Mouse (Mus musculus) adrenal gland, adult 8-10 months (tissue): Measurements from ENCODE around the gene Cask. TPM values are rescaled to one million over a fixed set of nuclear protein-coding genes. Genes with fewer than 3 reads are reported as not detected.
"Not testable (repeated sequence)": the region's sequence is repeated elsewhere in the genome, so short reads cannot be mapped to it uniquely, and the experiment has no call there.

Experiments used
- DNase-seq: peaks from one replicate; pipeline ENCODE4 v3.0.0; 2022
- total RNA-seq, 4 experiments: library from RNA; stranded (reverse); gene quantifications; 2 replicates each; pipeline ENCODE4 v1.2.4; 2022

Cask gene
- 10 to 100 TPM; 28.9 to 38.3 (median 33.7) TPM for total RNA-seq

- DNase-seq, result peak; percentile 9
Observed at GRCm38 (mm10) chrX:13851285-13851684, at the start of gene Cask. TSS of gene Cask (minus strand) at chrX:13851367.

- DNase-seq, result no peak
Observed at GRCm38 (mm10) chrX:13889976-13890375, 38.8 kb upstream of the Cask start.

GRCm38 (mm10) chrX:13884348-13884747 lies 33.2 kb upstream of the Cask start:
- DNase-seq, result no peak

GRCm38 (mm10) chrX:13881969-13882368 lies 30.8 kb upstream of the Cask start:
- DNase-seq, result no peak

- DNase-seq, result no peak
Observed at GRCm38 (mm10) chrX:13860145-13860544, 9.0 kb upstream of the Cask start.

DNA sequence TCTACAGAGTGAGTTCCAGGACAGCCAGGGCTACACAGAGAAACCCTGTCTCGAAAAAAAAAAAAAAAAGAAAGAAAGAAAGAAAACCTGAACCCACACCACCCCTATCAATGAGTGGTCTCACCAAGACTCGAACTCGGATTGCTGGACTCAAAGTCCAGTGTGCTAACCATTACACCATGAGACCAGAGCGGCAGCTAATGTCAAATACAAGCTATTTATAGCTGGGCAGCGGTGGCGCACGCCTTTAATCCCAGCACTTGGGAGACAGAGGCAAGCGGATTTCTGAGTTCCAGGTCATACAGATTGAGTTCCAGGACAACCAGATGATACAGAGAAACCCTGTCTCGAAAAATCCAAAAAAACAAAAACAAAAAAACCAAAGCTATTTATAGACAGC lies 7.9 kb upstream of the Cask start:
- DNase-seq, result no peak

GRCm38 (mm10) chrX:13848473-13848872 lies 2.7 kb downstream of the Cask start:
- DNase-seq, result no peak

- peak; percentile 4 for DNase-seq
Observed at GRCm38 (mm10) chrX:13847502-13847851, 3.7 kb downstream of the Cask start.

- peak; percentile 85 for DNase-seq
Observed at GRCm38 (mm10) chrX:13846653-13847501, 4.3 kb downstream of the Cask start.

- peak; percentile 14 for DNase-seq
Observed at GRCm38 (mm10) chrX:13845858-13846652, 5.1 kb downstream of the Cask start.

- peak; percentile 4 for DNase-seq
Observed at GRCm38 (mm10) chrX:13845141-13845857, 5.9 kb downstream of the Cask start.

- no peak for DNase-seq
Observed at GRCm38 (mm10) chrX:13822792-13823191, 28.4 kb downstream of the Cask start.

GRCm38 (mm10) chrX:13798754-13799153 lies 52.4 kb downstream of the Cask start:
- DNase-seq, result no peak

DNA sequence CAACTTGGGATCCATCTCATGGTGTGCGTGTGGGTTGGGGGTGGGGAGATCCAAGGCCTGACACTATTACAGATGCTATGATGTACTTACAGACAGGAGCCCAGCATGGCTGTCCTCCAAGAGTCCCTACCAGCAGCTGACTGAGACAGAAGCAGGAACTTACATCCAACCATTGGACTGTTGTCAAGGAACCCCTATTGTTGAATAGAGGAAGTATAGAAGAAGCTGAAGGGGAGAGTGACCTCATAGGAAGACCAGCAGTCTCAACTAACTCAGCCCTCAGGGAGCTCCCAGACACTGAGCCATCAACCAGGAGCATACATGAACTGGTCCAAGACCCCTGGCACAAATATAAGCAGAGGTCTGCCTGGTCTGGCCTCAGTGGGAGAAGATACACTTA lies 85.5 kb downstream of the Cask start:
- DNase-seq, result no peak

- DNase-seq, result no peak
Observed at GRCm38 (mm10) chrX:13765024-13765423, 86.1 kb downstream of the Cask start.

GRCm38 (mm10) chrX:13757279-13758005 lies 93.7 kb downstream of the Cask start:
- DNase-seq, result no peak

DNA sequence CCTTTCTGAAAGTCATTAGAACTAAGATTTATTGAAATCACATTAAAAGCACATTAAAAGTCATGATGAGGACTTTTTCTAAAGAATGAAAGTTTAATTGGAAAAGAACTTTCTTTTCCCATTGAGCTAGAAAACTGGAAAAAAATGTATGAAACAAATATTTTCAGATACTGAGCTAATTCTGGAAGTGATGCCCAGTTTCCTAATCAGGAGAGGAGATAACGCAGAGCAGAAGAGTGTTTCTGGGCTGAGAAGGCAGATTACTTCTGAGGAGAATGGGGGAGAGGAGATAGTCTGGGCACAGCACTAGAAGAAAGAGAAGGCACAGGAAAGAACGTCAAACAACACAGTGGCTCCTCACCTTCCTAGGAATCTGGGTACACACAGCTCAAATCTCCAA lies 110.1 kb downstream of the Cask start:
- no peak for DNase-seq

- DNase-seq, result not testable (repeated sequence)
Observed at GRCm38 (mm10) chrX:13730785-13731184, 120.4 kb downstream of the Cask start.

DNA sequence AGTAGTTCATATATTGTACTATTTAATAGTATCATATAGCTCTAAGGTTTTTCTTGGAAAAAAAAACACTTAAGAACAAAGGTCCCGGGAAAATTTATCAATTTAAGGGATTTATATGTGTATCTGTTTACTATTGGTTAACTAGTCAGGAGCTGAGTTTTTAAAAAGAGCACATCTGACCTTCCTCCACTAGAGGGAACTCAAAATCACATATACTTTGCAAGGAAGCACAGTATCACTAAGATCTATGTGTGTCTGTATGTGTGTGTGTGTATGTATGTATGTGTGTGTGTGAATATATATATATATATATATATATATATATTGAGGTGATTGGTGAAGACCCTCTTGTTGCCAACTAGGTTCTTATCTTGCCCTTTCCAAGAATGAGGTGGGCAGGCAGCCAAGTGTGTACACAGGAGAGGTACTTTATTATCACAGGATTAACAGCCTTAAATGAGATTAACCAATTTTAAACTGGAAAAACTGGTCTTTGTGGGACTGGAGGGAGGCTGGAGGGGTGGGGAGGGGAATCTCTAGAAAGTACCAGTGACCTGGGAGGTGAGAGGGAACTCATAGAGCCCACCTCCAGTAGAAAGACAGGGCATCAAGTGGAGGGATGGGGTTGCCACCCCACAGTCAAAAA lies 121.2 kb downstream of the Cask start:
- no peak for DNase-seq

GRCm38 (mm10) chrX:13725573-13726403 lies 125.4 kb downstream of the Cask start:
- no peak for DNase-seq

- DNase-seq, result no peak
Observed at GRCm38 (mm10) chrX:13720296-13720829, 130.8 kb downstream of the Cask start.
